Mouse (Mus musculus): Measurements from ENCODE around the gene Cox7a2l.

Gene Cox7a2l

GRCm38 (mm10) chr17:83526624-83527532 is 9.7 kb upstream of the Cox7a2l start:
- no peak for DNase-seq (ENCODE audit: low spot score in 2 of 2)

DNA sequence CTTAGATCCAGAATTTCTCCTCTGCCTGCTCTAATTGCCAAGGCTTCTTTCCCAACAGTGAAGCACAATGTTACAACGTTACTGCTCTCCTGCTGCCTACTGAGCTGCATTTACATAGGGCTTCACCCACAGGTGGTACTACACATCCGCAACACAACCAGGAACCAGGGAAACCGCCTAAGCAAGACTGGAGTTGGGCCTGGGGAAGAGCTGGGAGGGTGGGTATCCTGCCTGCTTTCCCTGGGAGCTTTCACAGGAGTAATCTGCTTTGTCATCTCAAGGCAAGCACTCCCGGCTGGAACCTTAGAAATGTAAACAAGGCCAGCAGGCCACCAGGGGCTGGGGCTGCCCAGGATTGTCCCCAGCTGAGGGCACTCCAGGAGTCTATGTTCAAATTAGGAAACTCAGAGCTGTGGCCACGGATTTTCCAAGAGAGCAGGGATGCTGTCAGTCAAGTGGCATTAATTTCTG is 9.0 kb upstream of the Cox7a2l start:
- DNase-seq (ENCODE audit: low spot score in 2 of 2): no peak

DNA sequence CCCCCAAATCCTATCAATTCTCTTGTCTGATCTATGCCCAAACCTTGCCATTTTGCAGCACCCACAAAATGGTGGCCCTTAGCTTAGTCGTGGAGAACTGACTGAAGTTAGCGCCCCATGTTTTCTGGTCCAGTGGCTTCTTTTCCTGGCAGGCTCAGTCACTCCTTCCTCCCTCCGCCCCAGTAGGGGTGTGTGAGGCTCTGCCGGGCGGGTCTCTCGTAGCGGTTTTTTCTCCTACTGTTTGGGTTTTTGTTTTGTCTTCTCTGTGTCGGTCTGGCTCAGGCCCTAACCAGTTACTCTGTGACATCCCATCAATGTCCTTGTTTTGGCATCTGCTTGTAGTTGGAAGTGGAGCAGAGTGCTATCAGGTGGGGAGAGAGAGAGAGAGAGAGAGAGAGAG is 8.5 kb upstream of the Cox7a2l start:
- DNase-seq (ENCODE audit: low spot score in 2 of 2): no peak

GRCm38 (mm10) chr17:83524753-83525152 is 7.6 kb upstream of the Cox7a2l start:
- no peak for DNase-seq (ENCODE audit: low spot score in 2 of 2)

DNA sequence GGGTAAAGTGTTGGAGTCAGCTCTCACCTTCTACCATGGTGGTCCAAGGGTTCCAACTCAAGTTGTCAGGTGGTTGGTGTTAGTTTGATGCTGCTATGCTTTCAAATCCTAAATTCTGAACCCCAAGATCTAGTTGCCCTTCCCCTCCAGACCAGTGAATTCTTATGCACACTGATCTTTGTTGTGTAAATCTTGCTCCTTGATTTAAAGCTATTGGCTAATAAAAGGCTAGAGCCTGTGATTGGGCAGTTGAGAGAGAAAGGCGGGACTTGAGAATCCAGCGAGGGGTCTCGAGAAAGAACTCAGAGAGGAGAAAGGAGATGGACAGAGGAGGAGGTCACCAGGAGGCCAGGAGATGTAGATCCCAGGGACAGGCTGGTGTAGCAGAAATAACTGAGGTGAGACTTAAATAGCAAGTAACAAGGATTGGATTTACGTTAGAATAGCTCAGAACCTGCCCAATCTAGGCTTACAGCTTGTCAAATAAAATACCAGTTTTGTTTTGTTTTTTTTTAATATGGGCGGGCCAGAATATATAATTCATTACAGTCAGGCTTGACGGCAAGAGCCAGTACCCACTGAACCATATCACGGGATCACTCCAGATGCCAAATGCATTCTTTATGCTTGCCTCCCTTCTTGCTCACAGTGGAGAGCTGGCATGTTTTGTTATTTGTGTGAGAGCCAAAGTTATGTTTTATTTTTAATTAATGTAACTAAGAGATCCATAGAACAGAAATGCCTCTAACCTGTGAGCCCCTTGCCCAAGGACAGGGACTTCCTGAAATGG is 5.7 kb upstream of the Cox7a2l start:
- DNase-seq (ENCODE audit: low spot score in 2 of 2): no peak

DNA sequence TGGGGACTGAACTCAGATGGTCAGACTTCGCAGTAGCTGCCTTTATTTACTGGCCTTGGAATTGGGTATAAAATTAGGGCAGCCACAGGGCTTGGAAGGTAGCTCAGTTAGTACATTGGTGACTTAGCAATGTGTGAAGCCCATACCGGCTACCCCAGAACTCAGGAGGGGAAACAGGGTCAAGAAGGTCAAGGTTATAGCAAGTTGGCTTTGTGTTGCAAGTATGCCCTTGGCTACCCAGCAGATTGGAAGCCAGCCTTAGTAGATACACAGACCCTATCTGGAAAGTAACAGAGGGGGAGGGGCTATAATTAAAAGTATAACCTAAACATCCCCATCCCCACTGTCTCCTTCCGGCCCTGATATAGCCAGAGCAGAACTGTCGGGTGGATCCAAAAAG is 4.8 kb upstream of the Cox7a2l start:
- no peak for DNase-seq (ENCODE audit: low spot score in 2 of 2)

GRCm38 (mm10) chr17:83514213-83514701 is 2.9 kb downstream of the Cox7a2l start:
- peak; percentile 82 to 86 for DNase-seq (ENCODE audit: low spot score in 2 of 2)

DNA sequence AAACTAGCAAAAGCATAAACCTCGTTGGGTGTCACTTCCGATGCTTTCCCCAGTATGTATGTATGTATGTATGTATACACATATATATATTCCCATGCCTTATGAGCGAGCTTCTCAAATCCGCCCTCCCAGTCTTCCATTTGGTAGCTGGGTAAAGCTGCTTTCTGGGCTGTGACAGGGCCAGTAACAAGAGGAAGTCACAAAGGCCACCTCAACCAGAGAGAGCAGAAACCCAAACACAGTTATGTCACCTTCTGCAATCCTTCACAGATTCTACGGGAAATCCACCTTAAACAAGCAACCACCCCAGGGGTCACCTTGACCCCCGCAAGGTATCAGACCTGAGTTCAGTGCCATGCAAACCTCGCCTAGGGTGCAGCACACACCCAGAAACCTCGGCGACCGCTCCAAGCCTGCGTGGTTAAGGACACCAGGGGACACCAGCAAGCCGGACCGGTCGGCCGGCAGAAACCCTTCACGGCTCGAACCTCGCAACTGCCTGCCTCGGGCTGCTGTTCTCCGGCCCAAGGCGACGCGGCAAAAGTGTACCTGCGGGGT is 3.4 kb downstream of the Cox7a2l start:
- no peak for DNase-seq (ENCODE audit: low spot score in 2 of 2)

DNA sequence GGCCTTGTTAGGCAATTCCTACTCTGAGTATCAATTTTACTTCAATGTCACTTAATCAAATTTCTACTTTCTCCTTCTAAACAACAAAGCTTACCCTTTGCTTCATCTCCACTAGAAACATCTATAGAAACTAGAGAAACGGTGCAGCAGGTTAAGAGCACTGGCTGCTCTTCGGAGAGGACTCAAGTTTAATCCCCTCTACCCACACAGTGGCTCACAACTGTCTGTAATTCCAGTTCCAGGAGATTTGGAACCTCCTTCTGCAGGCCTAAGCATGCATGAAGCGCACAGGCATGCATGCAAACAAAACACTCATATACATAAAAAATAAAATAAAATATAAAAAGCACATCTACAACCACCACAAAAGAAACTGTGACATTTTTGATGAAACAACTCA is 5.0 kb downstream of the Cox7a2l start:
- no peak for DNase-seq (ENCODE audit: low spot score in 2 of 2)

- DNase-seq (ENCODE audit: low spot score in 2 of 2): no peak
These were observed 13.4 kb downstream of the Cox7a2l start for GRCm38 (mm10) chr17:83503693-83504092.

GRCm38 (mm10) chr17:83499692-83500091 is 17.4 kb downstream of the Cox7a2l start:
- no peak for DNase-seq (ENCODE audit: low spot score in 2 of 2)

DNA sequence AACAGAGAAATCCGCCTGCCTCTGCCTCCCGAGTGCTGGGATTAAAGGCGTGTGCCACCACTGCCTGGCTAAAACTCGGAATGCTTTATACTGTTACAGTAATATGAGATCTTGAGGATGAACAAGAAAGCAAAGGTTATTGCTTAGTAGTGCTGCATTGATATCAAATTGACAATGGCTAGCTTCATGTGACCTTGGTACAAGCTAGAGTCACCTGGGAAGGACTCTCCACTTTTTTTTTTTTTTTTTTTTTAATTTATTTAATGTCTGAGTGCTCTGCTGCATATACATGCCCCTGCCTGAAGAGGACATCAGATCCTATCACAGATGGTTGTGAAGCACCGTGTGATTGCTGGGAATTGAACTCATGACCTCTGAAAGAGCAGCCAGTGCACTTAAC is 18.2 kb downstream of the Cox7a2l start:
- no peak for DNase-seq (ENCODE audit: low spot score in 2 of 2)

DNA sequence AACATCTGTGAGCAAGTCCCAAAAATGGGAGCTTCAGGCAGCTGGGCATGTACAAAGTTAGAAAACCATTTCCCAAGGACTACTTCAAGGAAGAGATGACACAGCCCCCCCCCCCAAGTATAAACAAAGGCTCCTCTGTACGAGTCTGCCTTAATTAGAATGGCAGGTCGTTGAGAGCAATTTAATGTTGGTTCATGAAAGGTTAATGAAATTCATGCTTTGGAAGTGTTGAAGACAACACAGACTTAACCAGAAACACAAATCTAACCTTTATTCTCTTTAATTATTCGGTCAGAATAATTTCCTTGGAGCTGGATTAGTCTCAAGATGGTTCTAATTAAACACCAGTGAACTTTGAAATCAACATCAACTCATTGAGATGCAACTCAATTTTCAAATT is 29.4 kb downstream of the Cox7a2l start:
- no peak for DNase-seq (ENCODE audit: low spot score in 2 of 2)

DNA sequence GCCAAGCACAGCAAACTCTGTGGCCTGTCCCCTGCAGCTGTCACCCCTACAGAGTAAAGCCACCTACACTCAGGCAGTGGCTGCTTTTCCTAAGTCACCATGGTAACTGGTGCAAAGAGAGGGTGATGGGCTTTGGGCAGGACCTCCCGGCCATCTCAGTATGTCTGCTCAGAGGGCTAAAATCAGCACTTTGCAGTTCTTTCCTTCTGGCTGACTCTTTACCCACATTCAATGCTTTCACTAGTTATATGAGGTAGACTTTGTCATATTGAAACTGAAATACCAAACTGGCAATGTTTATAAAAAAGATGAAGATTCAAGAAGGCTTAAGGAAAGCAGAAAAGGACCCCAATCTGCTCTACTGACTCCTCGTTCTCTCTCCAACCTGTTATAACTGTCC is 33.3 kb downstream of the Cox7a2l start:
- DNase-seq (ENCODE audit: low spot score in 2 of 2): no peak

DNA sequence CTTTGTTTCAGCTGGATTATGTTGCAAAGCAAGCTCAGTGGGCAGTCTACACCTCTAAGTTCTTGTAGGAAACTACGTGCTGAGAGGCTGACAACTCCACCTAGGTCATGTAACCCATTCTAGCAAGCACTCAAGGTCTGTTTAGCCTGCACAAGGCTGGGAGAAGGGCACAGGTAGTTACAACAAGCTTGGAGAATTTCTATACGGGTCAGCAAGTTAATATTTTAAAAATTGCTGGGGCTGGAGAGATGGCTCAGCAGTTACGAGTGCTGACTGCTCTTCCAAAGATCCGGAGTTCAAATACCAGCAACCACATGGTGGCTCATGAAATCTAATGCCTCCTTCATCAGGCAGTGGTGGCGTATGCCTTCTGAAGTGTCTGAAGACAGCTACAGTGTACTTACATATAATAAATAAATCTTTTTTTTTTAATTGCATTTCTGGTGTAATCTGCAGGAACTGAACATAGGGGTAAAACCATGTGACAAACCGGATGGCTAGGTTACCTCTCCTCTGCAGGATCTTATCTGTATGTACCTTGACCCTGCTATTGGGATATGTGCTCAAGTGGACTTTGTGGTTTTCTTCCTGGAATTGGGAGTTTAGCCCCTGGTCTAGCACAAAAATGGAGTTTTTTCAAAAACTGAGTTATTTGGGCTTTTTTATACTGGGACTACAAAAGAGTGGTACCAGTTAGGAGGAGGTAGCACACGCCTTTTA is 34.2 kb downstream of the Cox7a2l start:
- no peak for DNase-seq (ENCODE audit: low spot score in 2 of 2)

DNA sequence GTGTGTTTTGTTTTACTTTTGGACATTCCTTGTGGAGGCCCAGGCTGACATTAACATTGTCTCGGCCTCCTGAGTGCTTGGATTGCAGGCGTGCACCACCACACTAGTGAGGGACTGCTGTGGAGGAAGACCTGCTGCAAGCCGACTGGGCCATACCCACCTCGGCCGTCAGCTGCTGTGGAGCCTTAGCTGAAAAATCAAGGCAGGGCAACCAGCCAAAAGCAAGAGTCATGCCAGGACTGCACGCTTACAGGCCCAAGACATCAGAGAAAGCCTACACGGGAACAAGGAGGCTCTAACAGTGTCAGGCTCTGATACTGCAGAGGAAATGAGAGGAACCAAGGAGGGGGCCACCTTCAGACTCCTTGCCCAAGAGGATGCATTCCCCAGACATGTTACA is 35.6 kb downstream of the Cox7a2l start:
- DNase-seq (ENCODE audit: low spot score in 2 of 2): no peak

DNA sequence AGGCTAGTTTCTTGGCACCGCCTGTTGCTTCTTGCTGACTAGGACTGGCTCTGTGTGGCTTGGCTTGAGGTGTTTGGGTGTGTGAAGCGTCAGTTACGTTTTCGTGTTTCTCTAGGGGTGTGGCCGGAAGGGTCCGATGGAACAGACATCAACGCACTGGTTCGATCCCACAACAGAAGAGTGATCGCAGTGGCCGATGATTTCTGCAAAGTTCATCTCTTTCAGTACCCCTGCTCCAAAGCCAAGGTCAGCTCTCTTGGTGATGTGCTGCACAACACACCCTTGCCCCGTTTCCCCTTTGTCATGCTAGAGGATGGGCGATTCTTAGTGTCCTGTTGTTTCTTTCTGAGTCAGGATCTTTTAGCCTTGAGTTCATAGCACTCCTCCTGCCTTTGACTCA is 40.0 kb downstream of the Cox7a2l start:
- DNase-seq (ENCODE audit: low spot score in 2 of 2): no peak

DNA sequence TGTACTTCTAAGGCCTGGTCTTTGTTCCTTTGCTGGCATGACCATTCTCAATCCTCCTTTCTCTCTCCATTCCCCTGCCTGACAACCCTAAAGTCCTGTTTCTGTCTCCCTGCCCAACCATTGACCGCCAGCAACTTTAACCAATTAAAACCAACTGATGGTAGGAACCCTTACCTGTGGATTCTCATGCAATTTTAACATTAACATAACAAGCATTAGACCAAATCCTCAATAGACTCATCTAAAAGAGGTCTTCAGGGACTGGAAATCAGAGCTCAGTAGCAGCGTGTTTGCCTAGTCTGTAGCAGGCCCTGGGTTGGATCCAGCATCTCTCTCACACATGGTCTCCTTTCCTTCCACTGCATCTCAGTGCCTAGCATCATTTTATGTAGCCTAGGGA is 47.5 kb downstream of the Cox7a2l start:
- no peak for DNase-seq (ENCODE audit: low spot score in 2 of 2)

DNA sequence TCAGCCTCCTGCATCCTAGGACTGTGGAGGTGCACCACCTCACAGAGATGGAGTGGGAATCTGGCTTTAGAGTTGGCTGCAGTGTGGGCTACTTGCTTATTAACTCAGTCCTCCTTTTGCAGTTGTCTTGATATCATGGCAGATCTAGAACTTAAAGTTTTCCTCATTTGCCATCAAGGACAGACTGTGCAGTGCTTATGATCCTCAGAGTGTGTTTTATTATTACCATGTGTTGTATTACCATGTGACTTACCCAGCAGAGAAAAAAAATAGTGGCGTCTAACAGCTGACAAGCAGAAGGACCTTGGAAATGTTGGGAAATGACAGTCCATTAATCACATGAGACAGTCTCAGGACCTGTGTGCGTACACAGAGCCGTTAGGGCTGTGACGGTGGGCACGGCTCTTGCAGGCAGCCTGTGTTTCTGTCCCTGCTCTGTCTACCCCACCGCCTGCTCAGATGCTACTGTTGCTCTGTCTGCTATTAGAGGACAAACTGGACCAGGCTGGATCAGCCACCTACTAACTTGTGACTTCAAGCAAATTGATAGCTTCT is 50.4 kb downstream of the Cox7a2l start:
- DNase-seq (ENCODE audit: low spot score in 2 of 2): no peak

GRCm38 (mm10) chr17:83465969-83466368 is 51.2 kb downstream of the Cox7a2l start:
- no peak for DNase-seq (ENCODE audit: low spot score in 2 of 2)

DNA sequence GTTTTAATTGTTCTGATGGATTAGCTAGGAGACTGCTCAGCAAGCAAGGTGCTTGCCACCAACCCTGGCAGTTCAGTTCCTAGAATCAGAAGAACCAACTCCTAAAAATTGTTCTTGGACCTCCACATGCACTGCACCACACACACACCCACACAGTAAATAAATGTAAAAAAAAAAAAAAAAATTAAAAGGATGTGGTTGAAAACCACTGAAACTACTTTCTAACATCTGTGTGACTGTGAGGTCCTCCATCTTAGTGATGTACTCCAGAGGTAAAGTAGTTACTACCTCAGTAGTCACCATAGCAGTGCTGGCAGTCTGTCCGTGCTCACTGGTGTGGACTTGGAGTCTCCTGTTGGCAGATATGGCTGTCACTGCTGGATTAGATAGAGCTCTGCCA is 59.9 kb downstream of the Cox7a2l start:
- DNase-seq (ENCODE audit: low spot score in 2 of 2): no peak
